Mouse (Mus musculus): ENCODE measurements around the gene Elp1. TPM values are rescaled to one million over a fixed set of nuclear protein-coding genes. Genes with fewer than 3 reads are reported as not detected.

Elp1 gene
- polyA plus RNA-seq, 1 experiment = 70.7 TPM

DNA sequence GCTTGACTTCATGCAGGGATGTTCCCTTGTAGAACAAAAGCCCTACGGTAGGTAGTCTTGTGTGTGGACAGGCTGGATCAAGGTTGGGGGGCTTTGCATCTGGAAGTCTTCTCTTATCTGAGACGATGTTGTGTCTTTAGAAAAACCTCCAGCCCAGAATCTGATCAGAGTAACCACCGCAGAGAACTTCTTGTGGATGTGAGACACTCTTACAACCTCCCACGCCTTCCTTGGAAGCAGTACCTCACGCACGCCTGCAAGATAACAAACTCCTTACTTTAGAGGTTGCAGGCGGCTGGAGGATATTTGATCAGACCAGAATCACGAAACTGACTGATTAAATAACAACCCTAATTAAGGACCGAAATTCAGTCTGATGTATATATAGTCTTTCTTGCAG, 81.7 kb downstream of the Elp1 start:
- Histone ChIP-seq H3K27ac (ENCODE audit: insufficient read depth, low read length) (no peak overlapping the region), H3K4me1 (ENCODE audit: control insufficient read depth, insufficient read depth, low read length) (peaks cover 2% of the 10 kb centered on the region; the same call in 1 of the 2 replicates), H3K4me3 (ENCODE audit: insufficient read depth, low read length) (no peak overlapping the region)
- TF ChIP-seq CTCF (IDR thresholded peaks at IDR 0.05; ENCODE audit: extremely low read depth, insufficient read depth, low read length) = no peak
- no peak for TF ChIP-seq POLR2A (IDR thresholded peaks at IDR 0.05; ENCODE audit: extremely low read depth, insufficient read depth, low read length)

DNA sequence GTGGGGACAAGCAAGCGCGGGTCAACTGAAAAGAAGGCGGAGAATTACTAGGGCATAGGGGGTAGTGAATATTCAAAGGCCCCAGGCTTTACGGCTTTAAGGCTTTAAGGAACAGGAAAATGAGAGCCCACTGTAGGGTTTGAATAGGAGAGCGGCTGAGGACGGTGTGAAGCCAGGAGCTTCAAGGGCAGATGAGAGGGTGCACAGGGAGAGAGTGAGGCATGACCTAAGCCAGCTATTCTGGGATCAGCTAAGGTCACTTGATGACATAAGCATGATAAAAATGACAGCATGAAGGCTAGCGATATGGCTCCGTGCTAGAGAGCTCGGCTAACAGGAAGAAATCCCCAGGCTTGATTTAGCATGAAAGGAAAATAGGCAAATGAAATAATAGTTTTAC, 82.7 kb downstream of the Elp1 start:
- Histone ChIP-seq H3K4me1 (ENCODE audit: control insufficient read depth, insufficient read depth, low read length) (peaks cover 2% of the 10 kb centered on the region; the same call in 1 of the 2 replicates), H3K4me3 (ENCODE audit: insufficient read depth, low read length) (no peak overlapping the region), H3K27ac (ENCODE audit: insufficient read depth, low read length) (no peak overlapping the region)
- TF ChIP-seq POLR2A (IDR thresholded peaks at IDR 0.05; ENCODE audit: extremely low read depth, insufficient read depth, low read length) = no peak
- TF ChIP-seq CTCF (IDR thresholded peaks at IDR 0.05; ENCODE audit: extremely low read depth, insufficient read depth, low read length) = no peak

DNA sequence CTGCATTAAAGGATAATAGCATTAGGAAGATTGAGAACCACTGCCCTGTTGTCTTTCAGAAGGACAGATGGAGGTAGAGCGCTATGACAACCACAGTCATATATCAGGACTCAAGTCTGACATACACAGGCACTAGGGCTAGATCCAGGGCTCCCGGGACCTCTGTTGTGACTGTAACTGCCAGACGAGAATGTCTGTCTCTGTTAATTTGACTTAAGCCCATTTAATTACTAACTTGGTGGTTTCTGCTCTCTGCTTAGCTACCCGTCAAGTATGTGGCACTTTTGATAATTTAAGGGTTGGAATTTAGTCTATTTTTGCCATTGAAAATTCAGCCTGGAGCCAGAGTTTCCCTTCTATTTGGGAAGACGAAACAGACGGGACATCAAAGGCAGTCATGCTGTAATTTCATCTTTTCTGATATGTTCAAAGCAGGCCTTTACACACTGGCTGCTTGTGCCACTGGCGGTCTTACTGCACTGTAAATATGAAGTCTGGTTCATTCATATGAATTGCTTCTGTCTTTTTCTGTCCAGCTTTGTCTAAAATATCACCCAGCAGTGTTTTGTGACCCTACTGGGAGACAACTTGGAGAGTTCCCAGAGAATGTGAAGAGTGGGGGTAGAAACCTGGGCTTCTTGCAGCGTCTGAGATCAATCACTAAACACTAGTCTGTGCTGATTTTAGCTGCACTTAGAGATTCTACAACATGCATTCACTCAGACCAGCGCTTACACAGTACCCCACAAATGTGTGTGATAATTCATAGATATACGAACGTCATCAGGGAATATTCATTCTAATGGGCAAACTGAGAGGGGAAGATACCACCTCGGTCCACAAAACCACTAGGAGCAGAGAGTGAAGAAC, 83.3 kb downstream of the Elp1 start:
- no peak overlapping the region for H3K4me3 ChIP-seq (ENCODE audit: insufficient read depth, low read length)
- no peak overlapping the region for H3K27ac ChIP-seq (ENCODE audit: insufficient read depth, low read length)
- peaks cover 2% of the 10 kb centered on the region; the same call in 1 of the 2 replicates for H3K4me1 ChIP-seq (ENCODE audit: control insufficient read depth, insufficient read depth, low read length)
- TF ChIP-seq CTCF (IDR thresholded peaks at IDR 0.05; ENCODE audit: extremely low read depth, insufficient read depth, low read length) (no peak), POLR2A (IDR thresholded peaks at IDR 0.05; ENCODE audit: extremely low read depth, insufficient read depth, low read length) (no peak)

DNA sequence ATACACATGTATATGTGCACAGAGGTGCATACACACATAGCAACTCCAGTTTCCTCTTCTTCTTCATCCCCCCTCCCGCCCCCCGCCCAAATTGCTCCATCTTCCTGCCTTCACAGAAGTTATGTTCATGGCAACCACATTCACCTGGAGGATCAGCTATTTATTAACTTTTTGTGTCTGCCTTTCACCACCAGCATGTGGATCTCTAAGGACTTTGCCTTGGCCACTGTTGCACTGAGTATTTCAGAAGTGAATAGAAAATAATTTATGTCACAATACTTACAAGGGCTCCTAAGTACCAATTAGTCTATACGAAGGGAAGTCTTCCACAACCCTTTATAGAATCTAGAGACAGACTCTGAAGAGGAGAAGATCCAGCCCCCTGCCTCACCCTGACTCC, 84.2 kb downstream of the Elp1 start:
- Histone ChIP-seq H3K27ac (ENCODE audit: insufficient read depth, low read length) (no peak overlapping the region), H3K4me1 (ENCODE audit: control insufficient read depth, insufficient read depth, low read length) (peaks cover 4% of the 10 kb centered on the region), H3K4me3 (ENCODE audit: insufficient read depth, low read length) (no peak overlapping the region)
- no peak for TF ChIP-seq CTCF (IDR thresholded peaks at IDR 0.05; ENCODE audit: extremely low read depth, insufficient read depth, low read length)
- TF ChIP-seq POLR2A (IDR thresholded peaks at IDR 0.05; ENCODE audit: extremely low read depth, insufficient read depth, low read length) = no peak

DNA sequence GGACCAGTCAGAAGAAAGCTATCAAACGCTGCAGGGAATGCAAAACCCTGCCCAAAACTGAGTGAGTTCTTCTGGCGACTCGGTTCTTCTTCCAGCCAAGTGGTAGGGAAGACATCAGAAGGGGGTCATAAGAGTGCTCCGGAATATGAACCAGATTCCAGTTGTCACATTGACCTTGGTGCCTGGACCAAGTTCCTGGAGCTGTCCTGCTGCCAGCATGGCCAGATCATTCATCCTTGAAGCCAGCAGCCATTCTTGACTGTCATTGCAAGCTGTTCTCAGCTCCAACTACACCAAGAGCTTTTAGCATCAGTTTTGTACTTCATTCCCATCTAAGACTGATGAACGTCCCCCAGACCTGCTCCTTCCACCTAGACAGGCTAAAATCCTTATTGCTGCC, 85.3 kb downstream of the Elp1 start:
- no peak overlapping the region for H3K27ac ChIP-seq (ENCODE audit: insufficient read depth, low read length)
- H3K4me3 ChIP-seq (ENCODE audit: insufficient read depth, low read length) = no peak overlapping the region
- TF ChIP-seq POLR2A (IDR thresholded peaks at IDR 0.05; ENCODE audit: extremely low read depth, insufficient read depth, low read length) (no peak), CTCF (IDR thresholded peaks at IDR 0.05; ENCODE audit: extremely low read depth, insufficient read depth, low read length) (no peak)
- peaks cover 6% of the 10 kb centered on the region for H3K4me1 ChIP-seq (ENCODE audit: control insufficient read depth, insufficient read depth, low read length)

DNA sequence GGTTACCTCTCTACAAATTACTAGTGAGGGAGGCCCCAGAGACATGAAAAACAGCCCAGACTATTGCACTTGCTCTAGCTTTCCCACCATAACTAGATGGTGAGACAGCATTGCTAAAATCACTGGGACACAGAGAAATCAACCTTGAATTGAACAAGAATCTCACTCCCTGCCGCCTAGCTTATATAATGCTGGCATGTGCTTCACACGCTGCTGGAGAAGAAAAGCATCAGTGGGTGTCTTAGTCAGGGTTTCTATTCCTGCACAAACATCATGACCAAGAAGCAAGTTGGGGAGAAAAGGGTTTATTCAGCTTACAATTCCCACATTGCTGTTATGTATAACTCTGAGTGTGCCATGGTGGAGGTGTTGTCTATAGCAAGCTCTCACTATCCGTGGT, 89.0 kb downstream of the Elp1 start:
- no peak overlapping the region for H3K4me3 ChIP-seq (ENCODE audit: insufficient read depth, low read length)
- H3K4me1 ChIP-seq (ENCODE audit: control insufficient read depth, insufficient read depth, low read length) = peaks cover 3% of the 10 kb centered on the region
- peak overlapping the region; percentile 81 for H3K27ac ChIP-seq (ENCODE audit: insufficient read depth, low read length)
- no peak for TF ChIP-seq CTCF (IDR thresholded peaks at IDR 0.05; ENCODE audit: extremely low read depth, insufficient read depth, low read length)
- no peak for TF ChIP-seq POLR2A (IDR thresholded peaks at IDR 0.05; ENCODE audit: extremely low read depth, insufficient read depth, low read length)

DNA sequence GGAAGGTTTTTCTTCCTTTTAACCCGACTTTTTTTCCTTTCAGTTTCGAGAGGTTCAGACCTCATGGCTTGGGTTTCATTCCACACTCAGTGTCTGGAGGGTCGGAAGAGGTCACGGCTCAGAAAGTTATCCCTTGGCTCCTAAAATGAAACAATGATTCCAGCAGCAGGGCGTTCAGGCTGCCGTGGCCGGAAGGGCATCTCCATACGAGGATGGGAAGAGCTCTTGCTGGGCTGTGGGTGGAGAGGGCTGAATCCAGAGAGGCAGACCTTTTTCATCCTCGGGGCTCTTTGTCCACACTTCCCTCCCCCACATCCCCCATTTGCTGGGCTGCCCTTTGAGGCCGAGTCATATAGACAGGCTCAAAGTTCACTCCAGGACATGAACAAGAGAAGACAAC, 99.9 kb downstream of the Elp1 start:
- H3K27ac ChIP-seq (ENCODE audit: insufficient read depth, low read length) = no peak overlapping the region
- H3K4me1 ChIP-seq (ENCODE audit: control insufficient read depth, insufficient read depth, low read length) = no peaks in the 10 kb centered on the region
- H3K4me3 ChIP-seq (ENCODE audit: insufficient read depth, low read length) = no peak overlapping the region
- TF ChIP-seq POLR2A (IDR thresholded peaks at IDR 0.05; ENCODE audit: extremely low read depth, insufficient read depth, low read length) (no peak), CTCF (IDR thresholded peaks at IDR 0.05; ENCODE audit: extremely low read depth, insufficient read depth, low read length) (no peak)

Other genes with a start within 250 kb of the Elp1 start
- not detected in 2 replicates for gene Gm26657, start 62.3 kb downstream of the Elp1 start, polyA plus RNA-seq (2012; rRNA removed)
- 0.11 and 0.17 TPM in 2 replicates for gene Actl7b, start 60.9 kb downstream of the Elp1 start, polyA plus RNA-seq (2012; rRNA removed)
- gene Actl7a, start 58.9 kb downstream of the Elp1 start, polyA plus RNA-seq (2012; rRNA removed) = not detected in 2 replicates
- gene Fam206a, start within 50 bp of the Elp1 start, polyA plus RNA-seq (2012; rRNA removed) = 12.4 and 12.6 TPM in 2 replicates
- 22.2 and 26.1 TPM in 2 replicates for gene Ctnnal1, start 62.9 kb upstream of the Elp1 start, polyA plus RNA-seq (2012; rRNA removed)
- gene Tmem245, start 145.1 kb upstream of the Elp1 start, polyA plus RNA-seq (2012; rRNA removed) = 17.4 and 17.5 TPM in 2 replicates
- 91.8 and 97.1 TPM in 2 replicates for gene Frrs1l, start 188.1 kb upstream of the Elp1 start, polyA plus RNA-seq (2012; rRNA removed)